Mouse (Mus musculus): ENCODE measurements around the gene Kcnt1. TPM values are rescaled to one million over a fixed set of nuclear protein-coding genes. Genes with fewer than 3 reads are reported as not detected.

Kcnt1 gene
- total RNA-seq, 2 experiments from 2014 or later: 0.78 to 1.3 TPM

DNA sequence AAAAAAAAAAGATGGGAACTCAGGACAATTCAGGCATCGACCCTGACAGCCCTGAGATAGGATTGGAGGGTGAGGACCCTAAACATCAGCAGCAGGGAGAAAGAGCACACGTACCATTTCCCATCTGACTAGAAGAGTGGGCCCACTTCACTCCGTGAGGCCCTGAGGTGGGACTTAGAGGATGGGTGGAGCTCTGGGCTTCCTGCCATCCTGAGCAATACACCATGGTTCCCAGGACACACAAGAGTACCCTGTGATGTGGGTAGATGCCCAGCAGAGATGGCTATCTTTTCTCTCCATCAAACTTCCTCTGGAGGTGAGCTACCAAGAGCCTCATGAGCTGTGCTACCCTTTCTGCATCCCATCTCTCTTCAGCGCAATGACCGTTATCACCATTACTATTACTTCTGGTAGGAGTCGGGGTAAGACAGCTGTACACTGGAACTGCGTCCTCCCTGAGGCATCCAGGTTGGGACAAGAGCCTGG is 13.8 kb downstream of the Kcnt1 start:
- intact Hi-C loops (cut with DNase I): no loop called here

DNA sequence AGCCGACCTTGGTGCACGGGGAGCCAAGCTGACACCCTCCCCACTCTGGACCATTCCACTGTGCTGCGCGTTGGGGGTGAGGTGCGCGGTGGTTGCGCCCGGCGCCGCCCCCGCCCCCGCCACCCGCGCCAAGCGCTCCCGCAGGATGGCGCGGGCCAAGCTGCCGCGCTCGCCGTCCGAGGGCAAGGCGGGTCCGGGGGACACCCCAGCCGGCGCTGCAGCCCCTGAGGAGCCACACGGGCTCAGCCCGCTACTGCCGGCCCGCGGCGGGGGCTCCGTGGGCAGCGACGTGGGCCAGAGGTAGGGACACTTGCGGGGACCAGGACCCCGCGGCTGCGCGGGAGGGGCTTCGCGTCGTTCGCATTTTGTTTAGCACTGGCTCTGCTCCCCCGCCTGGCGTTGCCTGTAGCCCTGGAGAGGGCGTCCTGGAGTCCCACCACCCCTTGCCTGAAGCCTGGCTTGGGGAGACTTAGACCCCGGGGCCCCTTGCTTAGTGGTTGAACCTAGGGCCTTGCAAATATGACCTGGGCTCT is 14.3 kb downstream of the Kcnt1 start:
- intact Hi-C loops (cut with DNase I): no loop called here
- no peak for DNase-seq

More for the DNA sequence above, 13.8 kb downstream of the Kcnt1 start:
- no peak for DNase-seq

DNA sequence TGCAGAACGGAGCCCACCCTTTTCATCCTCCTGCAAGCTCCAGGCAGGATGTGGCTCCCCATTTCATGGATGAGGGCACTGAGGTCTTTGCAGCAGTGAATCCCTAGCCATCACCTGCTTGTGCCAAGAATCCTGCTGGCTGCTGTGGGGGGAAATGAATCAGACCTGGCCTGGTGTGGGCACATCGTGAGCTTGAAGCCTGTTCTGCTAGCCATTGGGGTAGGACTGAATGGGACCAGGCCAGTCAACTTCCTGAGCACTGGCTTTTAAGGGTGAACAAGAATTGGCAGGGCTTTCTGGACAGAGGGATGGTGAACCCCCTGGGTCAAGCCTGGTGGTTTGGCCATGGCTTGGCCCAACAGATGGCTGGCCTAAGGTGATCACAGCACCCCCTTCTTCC is 15.0 kb downstream of the Kcnt1 start:
- intact Hi-C loops (cut with DNase I): no loop called here
- no peak for DNase-seq

DNA sequence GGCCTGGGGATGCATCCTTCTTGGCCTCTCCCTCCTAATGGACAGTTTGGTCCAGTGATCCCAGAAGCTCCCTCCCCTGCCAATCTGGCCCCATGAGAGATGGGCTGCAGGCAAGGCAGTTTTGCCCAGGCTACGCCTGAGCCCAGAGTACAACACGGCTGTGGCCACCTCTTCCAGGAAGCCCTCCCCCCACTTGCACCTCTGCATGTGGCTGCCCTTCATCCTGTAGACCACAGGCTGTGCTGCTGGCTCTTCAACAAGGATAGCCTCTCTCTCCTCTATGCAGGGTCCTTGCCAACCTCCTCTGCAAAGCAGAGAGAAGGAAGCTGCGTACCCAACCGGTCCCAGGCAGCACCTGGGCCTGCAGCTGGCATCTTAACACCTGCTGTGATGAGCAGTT is 15.5 kb downstream of the Kcnt1 start:
- intact Hi-C loops (cut with DNase I): no loop called here

DNA sequence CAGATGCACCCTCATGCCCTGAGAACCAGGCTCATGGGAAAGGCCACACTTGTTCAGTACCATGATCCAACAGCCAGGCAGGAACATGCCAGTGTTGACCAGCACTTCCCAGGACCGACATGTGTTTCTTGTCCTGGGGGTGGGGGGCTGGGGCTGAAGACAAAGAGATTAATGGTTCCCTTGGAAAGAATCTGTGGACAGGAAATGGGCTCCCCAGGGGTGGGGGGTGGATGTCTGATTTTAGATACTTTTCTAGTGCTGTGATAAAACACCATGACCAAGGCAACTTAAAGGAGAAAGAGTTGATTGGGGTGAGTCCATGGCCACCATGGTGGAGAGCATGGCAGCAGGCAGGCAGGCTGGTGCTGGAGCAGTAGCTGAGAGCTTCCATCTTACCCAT is 18.7 kb downstream of the Kcnt1 start:
- intact Hi-C loops (cut with DNase I): no loop called here

More for the DNA sequence above, 15.5 kb downstream of the Kcnt1 start:
- no peak for DNase-seq

DNA sequence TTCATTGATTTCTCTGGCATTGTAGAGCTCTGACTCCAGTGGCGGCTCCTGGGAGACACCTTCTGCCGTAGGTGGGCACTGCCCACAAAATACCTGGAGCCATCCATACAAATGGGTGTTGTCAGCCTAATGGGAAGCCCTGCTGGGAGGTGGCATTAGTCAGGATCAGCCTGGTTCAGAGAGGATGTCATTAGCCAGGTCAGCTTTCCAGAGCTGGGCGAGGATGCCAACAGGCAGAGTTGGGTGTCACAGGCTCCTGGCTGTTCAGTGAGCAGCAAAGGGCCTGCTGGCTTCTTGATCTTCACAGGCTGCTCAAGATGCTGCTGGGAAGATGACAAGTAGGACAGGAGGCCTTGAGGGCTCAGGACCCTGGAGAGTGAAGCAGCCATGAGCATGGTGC is 21.2 kb downstream of the Kcnt1 start:
- no peak for DNase-seq
- intact Hi-C loops (cut with DNase I): no loop called here

More for the DNA sequence above, 18.7 kb downstream of the Kcnt1 start:
- no peak for DNase-seq

DNA sequence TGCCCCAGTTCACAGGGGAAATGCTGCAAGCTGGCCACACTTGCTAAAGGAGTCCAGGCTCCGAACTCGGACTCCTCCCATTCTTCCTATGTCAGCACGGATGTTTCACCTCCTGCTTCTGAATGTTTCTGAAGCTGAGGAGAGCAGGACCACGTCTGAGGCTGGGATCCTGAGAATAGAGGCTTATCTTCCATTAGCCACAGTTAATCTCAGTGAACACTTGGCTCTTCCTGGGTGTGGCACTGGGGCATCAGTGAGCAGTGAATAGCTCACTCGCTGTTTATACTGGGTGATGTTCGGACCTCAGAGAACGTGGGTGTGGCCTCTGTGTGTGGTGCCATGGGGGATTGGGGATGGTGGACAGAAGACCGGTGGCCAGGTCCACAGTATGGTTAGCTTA is 23.7 kb downstream of the Kcnt1 start:
- intact Hi-C loops (cut with DNase I): no loop called here
- no peak for DNase-seq

DNA sequence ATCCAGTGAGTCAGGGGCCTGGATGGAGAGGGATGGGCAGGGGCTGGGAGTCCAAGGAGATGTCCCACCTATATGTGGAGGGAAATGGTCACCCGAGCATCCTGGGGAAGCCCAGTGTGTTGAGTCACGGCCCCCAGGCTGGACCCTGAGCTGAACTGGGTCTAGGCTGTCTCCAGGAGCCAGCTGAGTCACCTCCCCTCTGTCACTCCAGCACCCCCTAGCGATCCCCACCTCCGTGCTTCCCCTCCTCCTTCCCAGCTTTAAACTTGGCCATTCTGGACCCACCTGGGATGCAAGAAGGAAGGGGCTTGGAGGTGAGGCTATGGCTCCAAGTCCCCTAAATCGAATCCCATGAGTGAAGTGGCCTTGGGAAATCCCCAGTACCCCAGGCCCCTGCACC is 24.6 kb downstream of the Kcnt1 start:
- DNase-seq: no peak
- intact Hi-C loops (cut with DNase I): no loop called here

DNA sequence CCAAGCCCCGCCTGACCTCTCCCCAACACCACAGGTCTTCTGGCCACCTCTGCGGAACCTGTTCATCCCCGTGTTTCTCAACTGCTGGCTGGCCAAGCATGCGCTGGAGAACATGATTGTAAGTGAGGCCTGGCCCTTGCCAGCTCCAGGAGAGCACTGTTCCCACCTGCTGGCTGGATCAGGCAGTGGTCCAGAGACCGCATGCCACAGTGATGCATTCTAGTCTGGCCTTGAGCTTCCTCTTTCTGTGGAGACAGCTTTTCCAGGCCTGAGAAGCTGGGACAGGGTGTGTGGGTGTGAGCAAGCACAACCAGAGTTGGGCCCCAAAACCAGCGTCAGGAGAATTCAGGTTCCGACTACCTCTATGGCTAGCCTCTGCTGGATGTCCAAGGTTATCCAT is 28.9 kb downstream of the Kcnt1 start:
- no peak for DNase-seq
- intact Hi-C loops (cut with DNase I): no loop called here

DNA sequence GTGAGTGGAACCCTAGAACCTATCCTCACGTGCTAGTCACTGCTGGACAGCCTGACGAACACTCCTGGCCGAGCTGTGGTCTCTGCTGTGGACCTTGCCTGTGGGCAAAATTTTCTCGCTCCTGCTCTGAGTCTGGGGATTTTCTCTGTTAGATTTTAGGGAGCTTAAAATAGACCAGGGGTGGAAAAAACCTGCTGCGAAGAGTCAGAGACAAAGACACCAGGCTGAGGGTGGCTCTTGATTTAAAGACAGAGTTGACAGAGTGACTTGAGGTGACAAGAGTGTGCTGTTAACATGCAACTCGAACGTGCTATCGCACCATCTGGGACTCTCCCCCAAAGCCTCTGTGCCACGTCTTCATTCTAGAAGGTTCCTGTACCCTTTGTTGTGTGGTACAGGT is 35.4 kb downstream of the Kcnt1 start:
- no peak for DNase-seq
- intact Hi-C loops (cut with DNase I): no loop called here

DNA sequence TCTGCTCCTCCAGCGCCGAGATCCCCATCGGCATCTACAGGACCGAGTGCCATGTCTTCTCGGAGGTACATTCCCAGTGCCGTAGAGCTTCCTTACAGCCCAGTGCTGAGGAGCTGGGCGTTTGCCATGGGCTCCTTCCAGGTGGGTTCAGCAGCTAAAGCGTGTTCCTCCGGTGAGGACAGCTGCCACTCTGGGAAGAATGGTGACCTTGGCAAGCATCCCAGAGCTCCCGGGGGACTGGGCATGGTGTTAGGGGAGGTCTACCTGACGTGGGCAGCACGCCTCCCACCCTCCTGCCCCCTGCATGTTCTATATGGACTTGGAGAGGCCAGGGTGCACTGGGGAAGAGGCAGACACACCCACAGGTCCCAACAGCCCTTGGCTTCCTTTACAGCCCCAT is 46.3 kb downstream of the Kcnt1 start:
- intact Hi-C loops (cut with DNase I): loop anchor here (5.0 kb wide), 1 partner anchor 73 kb away; no protein-coding TSS in a partner anchor
- no peak for DNase-seq

DNA sequence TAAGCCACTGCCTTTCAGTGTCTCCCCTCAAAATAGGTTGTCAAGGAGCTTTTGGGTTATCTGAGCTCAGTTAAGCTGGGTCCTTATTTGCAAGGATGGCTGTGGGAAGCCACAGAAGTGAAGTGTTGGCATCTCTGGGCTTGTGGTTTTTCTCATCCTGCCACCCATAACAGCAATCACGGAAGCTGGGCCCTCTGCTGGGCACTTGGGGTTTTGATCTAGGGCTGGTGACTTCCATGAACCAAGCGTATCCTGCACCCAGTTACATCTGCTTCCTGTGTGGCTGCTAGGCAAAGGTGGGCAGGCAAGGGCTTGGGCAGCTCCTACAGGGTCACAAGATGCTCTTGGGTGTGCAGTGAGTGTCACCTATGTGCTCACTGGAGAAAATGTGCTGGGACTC is 49.7 kb downstream of the Kcnt1 start:
- DNase-seq: peak in 1 of 2 experiments; percentile 9
- intact Hi-C loops (cut with DNase I): loop anchor here (5.0 kb wide), 1 partner anchor 76 kb away; no protein-coding TSS in a partner anchor

DNA sequence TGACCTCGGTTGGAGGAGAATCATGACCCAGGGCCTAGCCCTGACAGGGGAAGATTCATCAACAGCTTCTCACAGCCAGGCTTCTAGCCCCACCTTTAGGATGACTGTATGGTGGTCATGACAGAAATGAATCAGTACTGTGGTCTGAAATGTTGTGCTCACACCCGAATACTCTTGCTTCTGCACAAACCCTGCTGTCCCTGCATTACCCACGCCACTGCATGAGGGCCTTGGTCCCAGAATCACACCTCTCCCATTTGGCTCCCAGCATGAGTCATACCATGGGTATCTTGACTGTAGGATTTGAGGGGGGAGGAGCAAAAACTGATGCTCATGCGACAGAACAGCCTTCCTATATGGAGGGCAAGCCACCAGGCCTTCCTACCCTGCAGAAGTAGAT is 50.7 kb downstream of the Kcnt1 start:
- DNase-seq: no peak

DNA sequence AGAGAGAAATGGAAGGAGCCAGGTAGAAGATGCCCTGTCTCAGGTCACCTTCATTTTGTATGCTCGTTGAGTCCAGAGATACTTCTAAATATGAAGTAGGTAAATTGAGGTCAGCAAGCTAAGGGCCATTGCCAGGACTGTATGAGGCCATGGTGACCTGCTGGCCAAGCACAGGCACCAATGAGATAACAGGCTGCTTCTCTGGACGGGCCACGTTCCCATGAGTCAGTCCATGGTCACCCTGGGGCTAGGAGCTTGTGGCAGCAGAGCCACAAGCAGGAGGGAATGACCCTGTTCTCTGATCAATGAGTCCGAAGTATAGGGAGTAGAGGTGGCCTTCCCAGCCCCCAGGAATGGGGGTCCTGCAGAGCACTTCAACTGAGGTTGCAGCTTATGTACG is 51.3 kb downstream of the Kcnt1 start:
- DNase-seq: no peak
- intact Hi-C loops (cut with DNase I): loop anchor here (5.0 kb wide), 1 partner anchor 78 kb away; no protein-coding TSS in a partner anchor

More for the DNA sequence above, 50.7 kb downstream of the Kcnt1 start:
- intact Hi-C loops (cut with DNase I): loop anchor here (5.0 kb wide), 1 partner anchor 77 kb away; no protein-coding TSS in a partner anchor

DNA sequence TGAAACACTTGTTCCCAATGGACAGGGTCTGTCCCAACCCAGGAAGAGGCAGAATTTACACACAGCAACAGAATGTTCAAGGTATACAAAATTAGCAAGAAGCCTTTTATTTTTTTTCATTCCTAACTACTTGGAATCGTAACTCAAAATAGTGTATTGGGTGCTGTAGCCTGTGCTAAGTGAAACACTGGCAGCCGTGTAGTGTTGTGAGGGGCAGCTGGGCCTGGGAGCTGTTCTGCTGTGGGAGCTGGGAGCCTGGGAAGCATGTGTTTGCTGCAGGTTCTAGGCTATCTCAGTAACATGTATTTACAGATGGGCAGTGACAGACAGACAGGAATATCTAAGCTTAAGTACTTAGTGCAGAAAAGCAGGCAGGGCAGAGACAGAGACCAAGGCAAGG is 54.9 kb downstream of the Kcnt1 start:
- no peak for DNase-seq
- intact Hi-C loops (cut with DNase I): no loop called here

DNA sequence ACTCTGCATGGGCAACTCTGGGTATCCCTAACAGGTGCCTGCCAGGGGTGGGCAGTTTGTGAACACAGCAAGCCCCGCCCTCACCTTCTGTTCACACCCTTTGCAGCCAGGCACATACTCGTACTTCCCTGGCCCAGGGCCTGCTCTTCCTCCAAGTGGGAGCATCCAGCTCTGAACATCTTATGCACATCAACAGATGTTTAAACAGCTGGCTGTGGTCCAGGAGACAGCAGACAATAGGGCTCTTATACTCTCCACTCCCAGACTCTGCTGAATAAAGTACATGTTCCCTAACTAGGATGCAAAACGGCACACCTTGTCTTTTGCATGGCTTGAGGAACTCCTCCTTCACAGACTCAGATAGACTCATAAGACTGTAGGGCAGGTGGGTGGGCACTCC is 56.4 kb downstream of the Kcnt1 start:
- intact Hi-C loops (cut with DNase I): no loop called here
- no peak for DNase-seq

DNA sequence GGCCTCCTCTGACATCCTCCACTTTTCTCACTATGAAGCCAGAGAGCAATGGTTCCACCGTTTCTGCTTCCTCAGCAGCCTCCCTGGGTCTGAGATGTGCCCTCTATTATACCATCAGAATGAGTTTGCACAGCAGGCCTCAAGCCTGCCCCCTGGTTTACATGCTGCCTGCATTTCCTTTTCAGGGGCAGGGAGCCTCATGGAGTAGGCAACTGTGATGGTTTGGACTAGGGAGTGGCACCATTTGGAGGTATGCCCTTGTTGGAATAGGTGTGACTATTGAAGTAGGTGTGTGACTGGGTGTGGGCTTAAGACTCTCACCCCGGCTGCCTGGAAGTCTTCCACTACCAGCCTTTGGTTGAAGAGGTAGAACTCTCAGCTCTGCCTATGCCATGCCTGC is 60.3 kb downstream of the Kcnt1 start:
- intact Hi-C loops (cut with DNase I): no loop called here
- DNase-seq: no peak

DNA sequence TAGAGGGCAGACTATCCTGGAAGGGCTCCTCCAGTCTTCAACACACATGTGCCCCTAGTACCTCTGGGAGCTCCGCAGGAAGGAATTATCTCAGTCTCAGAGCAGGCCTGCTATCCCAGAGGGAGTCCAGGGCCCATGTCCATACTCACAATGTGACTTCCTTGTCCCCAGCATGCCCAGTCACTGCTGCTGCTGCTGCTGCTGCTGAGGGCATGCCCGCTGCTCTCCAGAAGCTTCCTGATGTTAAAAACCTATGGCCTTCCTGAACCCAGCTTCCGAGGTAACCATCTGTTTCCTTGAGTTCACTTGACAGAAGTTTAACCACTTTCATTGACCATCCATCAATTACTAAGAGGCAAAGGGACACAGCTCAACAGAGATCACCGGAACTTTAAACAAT is 61.4 kb downstream of the Kcnt1 start:
- intact Hi-C loops (cut with DNase I): no loop called here

DNA sequence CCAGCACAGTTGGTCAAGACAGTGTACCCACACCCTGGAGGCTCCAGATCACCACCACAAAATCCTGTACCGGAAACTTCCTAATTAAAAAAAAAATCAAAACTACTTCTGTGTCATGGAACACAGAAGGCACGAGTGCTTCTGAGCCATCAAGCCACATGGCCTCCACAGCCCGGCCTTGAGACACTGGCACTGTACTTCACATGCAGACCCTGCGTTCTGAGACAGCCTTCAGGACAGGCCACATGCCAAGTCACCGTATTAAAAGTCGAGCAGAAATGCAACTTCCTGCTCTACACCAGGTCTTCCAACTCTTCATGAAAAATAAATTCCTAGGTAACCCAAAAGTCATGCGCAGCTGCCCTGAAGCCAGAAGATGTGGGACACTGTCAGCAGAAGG is 64.3 kb downstream of the Kcnt1 start:
- DNase-seq: no peak
- intact Hi-C loops (cut with DNase I): no loop called here

More for the DNA sequence above, 61.4 kb downstream of the Kcnt1 start:
- DNase-seq: no peak

DNA sequence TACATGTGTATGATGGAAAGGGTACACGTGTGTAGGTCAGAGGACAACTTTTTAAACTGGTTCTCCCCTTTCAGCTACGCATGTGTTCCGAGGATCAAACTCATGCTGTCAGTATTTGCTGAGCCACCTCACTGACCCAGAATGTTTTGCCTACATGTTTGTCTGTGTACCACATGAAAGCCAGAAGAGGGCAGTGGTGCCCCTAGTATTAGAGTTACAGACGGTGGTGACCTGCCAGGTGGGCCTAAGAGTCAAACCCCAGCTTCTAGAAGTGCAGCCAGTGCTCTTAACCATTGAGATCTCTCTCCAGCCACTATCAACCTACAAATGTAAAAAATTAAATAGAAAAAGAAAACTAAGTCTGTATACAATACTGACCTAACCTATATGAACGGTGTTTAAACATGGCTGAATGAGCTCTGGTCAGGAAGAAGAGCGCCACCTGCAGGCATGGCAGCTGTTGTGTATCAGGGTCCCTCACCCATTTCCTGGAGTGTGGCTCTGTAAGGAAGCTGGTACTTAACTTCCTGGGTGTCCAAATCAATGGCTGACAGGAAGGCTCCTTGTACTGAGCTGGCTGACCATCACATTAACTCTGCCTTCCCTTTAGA is 67.8 kb downstream of the Kcnt1 start:
- peak; percentile 23 to 28 for DNase-seq
- intact Hi-C loops (cut with DNase I): loop anchor here (5.0 kb wide), 2 partner anchors 94 to 206 kb away; no protein-coding TSS in a partner anchor

DNA sequence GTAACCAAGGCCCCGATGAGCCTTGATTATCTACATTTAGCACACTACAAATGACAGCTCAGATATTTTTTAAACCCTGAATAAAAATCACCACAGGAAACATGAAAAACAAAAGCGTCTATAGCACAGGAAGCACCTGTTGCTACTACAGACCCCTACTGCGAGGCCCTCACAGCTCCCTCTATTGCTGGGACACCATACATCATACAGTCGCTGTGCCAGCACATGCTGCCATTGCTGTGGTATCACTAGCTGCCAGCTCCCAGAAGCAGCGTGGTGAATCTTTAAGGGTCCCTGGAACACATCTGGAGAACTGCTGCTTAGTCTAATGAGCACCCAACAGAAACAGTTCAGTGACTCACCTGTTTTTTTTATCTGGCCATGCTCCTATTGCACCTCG is 77.0 kb downstream of the Kcnt1 start:
- intact Hi-C loops (cut with DNase I): no loop called here
- no peak for DNase-seq

DNA sequence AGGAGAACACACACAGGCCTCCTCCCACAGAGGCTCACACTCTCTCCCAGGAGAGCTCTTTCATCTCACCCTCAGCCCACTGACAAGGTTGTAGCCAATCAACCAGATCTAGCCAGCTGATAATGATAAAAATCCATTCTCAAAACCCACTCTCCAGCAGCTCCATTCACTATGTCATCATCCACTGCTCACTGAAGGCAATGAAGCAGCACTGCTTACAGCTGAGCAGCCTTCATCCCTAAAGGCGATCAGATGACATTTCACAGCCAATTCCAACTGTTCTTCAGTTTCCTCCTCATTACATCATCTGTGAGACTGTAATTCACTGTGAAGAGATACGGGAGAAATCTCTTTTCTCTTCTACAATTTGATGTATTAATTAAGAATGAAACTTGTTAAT is 80.3 kb downstream of the Kcnt1 start:
- no peak for DNase-seq
- intact Hi-C loops (cut with DNase I): no loop called here
